Mouse (Mus musculus) limb, embryonic 14.5 days (tissue): ENCODE measurements at regions not wholly inside any gene's neighbourhood (a gene's known extent, or its start where the extent isn't known, plus 50 kb on each side); places are given as distances from the start of the nearest gene placed in this dataset.

Experiments
- ATAC-seq: fragments of 200-750 bp; cut with Nextera tagmentation; 2 replicates; pipeline ENCODE4 v1.8.0; 2017; ENCODE audit warnings: low read depth, moderate number of reproducible peaks, moderate TSS enrichment; ENCODE audit not compliant: low FRiP score
- DNase-seq: peaks from one replicate; pipeline ENCODE4 v3.0.0-alpha.2; 2015; ENCODE audit warnings: low spot score
- H3K27ac ChIP-seq: fragments of 300-500 bp; sonication (generic); replicated peaks from 2 replicates; pipeline ENCODE4 v1.5.1; 2014; ENCODE audit warnings: low read depth, mild to moderate bottlenecking, low read length, moderate library complexity, mixed read lengths
- H3K27me3 ChIP-seq: fragments of 300-500 bp; sonication (generic); 2 replicates; pipeline ENCODE4 v1.6.1; 2014; ENCODE audit warnings: low read length, mixed read lengths; ENCODE audit not compliant: control insufficient read depth, insufficient read depth
- H3K36me3 ChIP-seq: fragments of 300-500 bp; sonication (generic); 2 replicates; pipeline ENCODE4 v1.6.1; 2014; ENCODE audit warnings: mild to moderate bottlenecking, low read length, moderate library complexity, mixed read lengths; ENCODE audit not compliant: control insufficient read depth, insufficient read depth
- H3K4me1 ChIP-seq: fragments of 300-500 bp; sonication (generic); 2 replicates; pipeline ENCODE4 v1.6.1; 2014; ENCODE audit warnings: antibody characterized with exemption, low read length, mixed read lengths; ENCODE audit not compliant: control insufficient read depth, insufficient read depth
- H3K4me2 ChIP-seq: fragments of 300-500 bp; sonication (generic); replicated peaks from 2 replicates; pipeline ENCODE4 v1.6.1; 2014; ENCODE audit warnings: low read depth, mild to moderate bottlenecking, low read length, moderate library complexity; ENCODE audit not compliant: severe bottlenecking
- H3K4me3 ChIP-seq: fragments of 300-500 bp; sonication (generic); replicated peaks from 2 replicates; pipeline ENCODE4 v1.5.1; 2014; ENCODE audit warnings: low read length
- H3K9ac ChIP-seq: fragments of 300-500 bp; sonication (generic); 2 replicates; pipeline ENCODE4 v1.6.1; 2014; ENCODE audit warnings: mild to moderate bottlenecking, low read depth, low read length, moderate library complexity; ENCODE audit not compliant: severe bottlenecking
- H3K9me3 ChIP-seq: fragments of 300-500 bp; sonication (generic); 2 replicates; pipeline ENCODE4 v1.6.1; 2016; ENCODE audit warnings: low read length; ENCODE audit not compliant: control insufficient read depth
- POLR2A ChIP-seq: fragments of 200-500 bp; IDR thresholded peaks from 2 replicates; pipeline ENCODE4 v1.8.0; 2012; ENCODE audit warnings: inconsistent platforms, mild to moderate bottlenecking, moderate library complexity, borderline replicate concordance; ENCODE audit not compliant: insufficient read depth, insufficient read length; ENCODE audit errors: extremely low read depth
- whole genome bisulfite sequencing: fragments of 180-500 bp; shearing (Covaris S2); extraction: QIAGEN DNeasy Blood & Tissue Kit; methylation state at CpG from one replicate; pipeline ENCODE4 v1.1.7; 2014; 5-methylcytosine and 5-hydroxymethylcytosine counted together

DNA sequence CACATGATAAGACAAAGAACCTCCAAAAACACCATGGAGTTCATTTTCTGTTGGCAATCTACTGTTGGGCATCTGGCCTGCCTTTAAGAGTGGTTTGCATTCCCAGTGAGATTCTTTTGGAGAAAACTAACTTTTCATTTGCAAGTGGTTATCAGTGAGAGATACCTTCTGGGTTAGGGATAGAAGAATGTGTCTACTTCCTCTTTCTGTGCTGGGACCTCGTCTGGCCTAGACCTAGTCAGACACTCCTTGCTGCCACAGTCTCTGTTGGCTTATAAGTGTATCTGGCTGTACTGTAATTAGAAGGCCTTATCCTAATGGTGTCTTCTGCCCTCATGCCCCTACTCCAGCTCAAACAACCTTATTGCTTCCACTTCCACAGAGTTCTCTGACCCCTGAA lies 150.4 kb upstream of the Hapln1 start:
- Histone ChIP-seq H3K4me1 (0 out of 2 replicates have a peak, but pooled peaks cover 3% of the 10 kb centered on the region), H3K27ac (no peak overlapping the region), H3K9me3 (no peaks in the 10 kb centered on the region), H3K27me3 (no peaks in the 10 kb centered on the region), H3K4me3 (no peak overlapping the region), H3K36me3 (no peaks in the 10 kb centered on the region), H3K4me2 (no peak overlapping the region), H3K9ac (no peak overlapping the region)
- DNase-seq (no peak), ATAC-seq (no peak)
- no peak for TF ChIP-seq POLR2A
- 48% methylated on average over 1 of the region's 1 CpGs for WGBS

DNA sequence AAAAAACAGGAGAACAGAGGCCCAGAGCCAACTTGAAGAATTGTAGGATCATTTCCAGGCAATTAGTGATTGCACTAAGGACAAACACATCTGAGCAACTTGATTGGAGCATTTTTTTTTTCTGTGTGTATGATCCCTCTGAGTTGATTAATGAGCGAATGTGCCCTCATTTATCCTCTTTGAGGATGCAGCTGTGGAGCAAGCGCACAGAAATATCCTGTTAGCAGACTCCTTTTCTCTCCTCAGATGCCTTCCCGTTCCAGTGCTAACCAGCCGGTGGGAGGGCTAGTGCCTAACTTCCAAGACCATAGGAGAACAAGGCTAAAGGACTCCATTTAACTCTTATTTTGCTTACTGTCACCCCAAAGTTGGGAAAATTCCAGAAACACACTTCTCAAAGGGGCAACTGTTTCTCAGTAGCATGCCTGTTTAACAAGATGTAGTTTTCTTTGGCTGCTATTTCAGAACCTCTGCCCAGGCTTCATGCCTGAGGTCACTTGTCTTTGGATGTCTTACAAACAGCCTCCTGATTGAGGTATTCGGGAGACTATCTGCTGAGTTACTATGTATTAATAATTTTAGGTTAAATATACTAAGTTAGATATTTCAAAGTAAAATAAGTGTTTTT lies 144.8 kb upstream of the Hapln1 start:
- DNase-seq (no peak), ATAC-seq (peak; percentile 26; the same call in 1 of the 2 replicates)
- H3K9ac ChIP-seq = no peak overlapping the region
- H3K9me3 ChIP-seq = no peaks in the 10 kb centered on the region
- no peak overlapping the region for H3K4me3 ChIP-seq
- peaks cover 3% of the 10 kb centered on the region; the same call in 1 of the 2 replicates for H3K4me1 ChIP-seq
- WGBS = 62% methylated on average over 5 of the region's 5 CpGs
- no peaks in the 10 kb centered on the region for H3K27me3 ChIP-seq
- H3K27ac ChIP-seq = no peak overlapping the region; the same call in none of the 2 replicates
- H3K36me3 ChIP-seq = no peaks in the 10 kb centered on the region
- no peak for TF ChIP-seq POLR2A
- no peak overlapping the region for H3K4me2 ChIP-seq

DNA sequence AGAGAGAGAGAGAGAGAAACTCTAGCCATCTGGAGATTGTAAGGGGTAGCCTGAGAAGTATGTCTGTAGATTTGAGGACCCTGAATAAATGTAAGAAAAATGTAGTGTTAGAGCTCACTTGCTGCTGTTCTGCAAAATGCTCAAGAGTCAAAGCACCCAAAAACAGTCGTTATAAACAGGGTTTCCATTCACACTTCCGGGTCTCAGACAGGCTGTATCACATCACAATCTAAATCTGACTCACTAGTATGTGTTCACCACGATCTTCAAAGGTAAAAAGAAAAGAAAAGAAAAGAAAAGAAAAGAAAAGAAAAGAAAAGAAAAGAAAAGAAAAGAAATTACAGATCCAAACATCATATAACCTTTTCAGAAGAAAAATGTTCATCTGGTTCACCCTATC lies 143.7 kb upstream of the Hapln1 start:
- DNase-seq (no peak), ATAC-seq (no peak)
- Histone ChIP-seq H3K27me3 (no peaks in the 10 kb centered on the region), H3K9me3 (no peaks in the 10 kb centered on the region), H3K27ac (no peak overlapping the region), H3K4me1 (peaks cover 3% of the 10 kb centered on the region; the same call in 1 of the 2 replicates), H3K4me3 (no peak overlapping the region), H3K9ac (no peak overlapping the region), H3K4me2 (no peak overlapping the region), H3K36me3 (no peaks in the 10 kb centered on the region)
- no peak for TF ChIP-seq POLR2A
- WGBS = 64% methylated on average over 3 of the region's 3 CpGs

DNA sequence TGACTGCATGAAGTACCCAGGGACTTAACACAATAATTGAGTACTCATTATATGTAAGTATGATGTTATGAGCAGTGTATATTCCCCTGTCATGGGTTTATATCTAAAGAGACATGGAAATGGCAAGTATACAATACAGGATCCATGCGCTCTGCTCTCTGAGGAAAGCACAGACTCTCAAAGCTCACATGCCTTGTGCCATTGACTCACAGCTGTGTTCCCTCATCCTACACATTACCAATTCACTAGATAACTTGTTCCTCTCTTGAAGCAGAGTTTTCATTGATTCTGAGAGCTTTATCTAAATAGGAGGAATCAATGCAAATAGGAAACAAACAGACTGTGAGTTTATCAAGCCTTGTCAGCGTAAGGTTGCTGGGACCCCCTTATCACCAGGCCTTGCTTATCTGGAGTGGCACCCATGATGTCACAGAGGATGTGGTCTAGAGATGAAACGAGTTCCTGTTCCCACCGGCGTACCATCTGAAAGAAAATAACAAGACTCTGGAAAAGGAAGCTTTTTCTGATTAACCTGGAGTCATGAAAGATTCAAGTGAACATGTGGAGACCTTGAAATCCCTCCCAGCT lies 138.4 kb upstream of the Hapln1 start:
- WGBS = 76% methylated on average over 5 of the region's 5 CpGs
- no peaks in the 10 kb centered on the region for H3K36me3 ChIP-seq
- TF ChIP-seq POLR2A = no peak
- no peaks in the 10 kb centered on the region for H3K27me3 ChIP-seq
- H3K4me1 ChIP-seq = 0 out of 2 replicates have a peak, but pooled peaks cover 3% of the 10 kb centered on the region
- H3K27ac ChIP-seq = no peak overlapping the region
- H3K4me2 ChIP-seq = no peak overlapping the region
- H3K4me3 ChIP-seq = no peak overlapping the region
- H3K9ac ChIP-seq = no peak overlapping the region
- ATAC-seq = no peak
- no peak for DNase-seq
- no peaks in the 10 kb centered on the region for H3K9me3 ChIP-seq

DNA sequence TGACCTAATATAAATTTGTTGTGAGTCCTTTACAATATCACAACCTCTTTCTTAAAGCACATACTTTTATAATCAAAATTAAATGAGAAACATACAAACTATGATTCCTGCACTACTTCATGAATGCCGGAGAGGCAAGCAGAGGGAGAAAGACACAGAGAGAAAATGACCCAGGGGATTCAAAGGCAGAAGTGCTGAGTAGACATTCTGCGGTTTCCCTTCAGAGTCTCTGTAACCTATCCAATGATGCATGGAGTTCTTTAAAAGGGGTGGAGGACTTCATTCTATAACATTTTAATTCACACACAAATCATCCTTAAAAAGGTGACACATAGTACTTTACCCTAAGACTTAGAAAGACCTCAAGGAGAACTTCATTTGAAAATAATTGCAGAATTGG lies 129.1 kb upstream of the Hapln1 start:
- Histone ChIP-seq H3K4me1 (no peaks in the 10 kb centered on the region), H3K36me3 (no peaks in the 10 kb centered on the region), H3K9me3 (no peaks in the 10 kb centered on the region), H3K9ac (no peak overlapping the region), H3K27me3 (no peaks in the 10 kb centered on the region), H3K4me2 (no peak overlapping the region), H3K27ac (no peak overlapping the region), H3K4me3 (no peak overlapping the region)
- ATAC-seq = no peak
- no peak for TF ChIP-seq POLR2A
- no peak for DNase-seq
- 77% methylated on average over 2 of the region's 2 CpGs for WGBS
